ENCODE assay signal across 8 mouse cellular contexts in genomic region chr11:82780134-82780533, GRCm38 (mm10). TPM values are rescaled to one million over a fixed set of nuclear protein-coding genes. Genes with fewer than 3 reads are reported as not detected.
DNase-seq lines count a peak whose midpoint lies in the region; ATAC-seq and TF ChIP-seq lines count a peak whose summit lies in the region.

No protein-coding gene starts in this region.

- no peaks in the 10 kb centered on the region for H3K27me3 ChIP-seq in kidney, postnatal 0 days (ENCODE audit: insufficient read depth, low read length)
- H3K27me3 ChIP-seq in embryonic facial prominence, embryonic 10.5 days (replicated peaks; ENCODE audit: low read depth, poor library complexity, severe bottlenecking), result no peaks in the 10 kb centered on the region
- H3K27me3 ChIP-seq in intestine, embryonic 14.5 days (replicated peaks; ENCODE audit: control insufficient read depth, insufficient read depth, low read length), result no peaks in the 10 kb centered on the region

- peaks cover 6% of the 10 kb centered on the region; the same call in 1 of the 2 replicates for H3K36me3 ChIP-seq in kidney, postnatal 0 days (ENCODE audit: insufficient read depth, low read length)
- peaks cover 21% of the 10 kb centered on the region for H3K36me3 ChIP-seq in embryonic facial prominence, embryonic 10.5 days (replicated peaks)
- peaks cover 18% of the 10 kb centered on the region for H3K36me3 ChIP-seq in intestine, embryonic 14.5 days (ENCODE audit: control insufficient read depth, insufficient read depth, low read length)

- peak; percentile 0 for DNase-seq in kidney, postnatal 0 days (ENCODE audit: low spot score)
- no peak for DNase-seq in kidney, adult 18-20 months
- no peak for DNase-seq in embryonic facial prominence, embryonic 10.5 days (ENCODE audit: low spot score)
- DNase-seq in intestine, embryonic 14.5 days (ENCODE audit: low spot score), result no peak
- DNase-seq in naive thymus-derived CD4-positive, alpha-beta T cell, adult 2 months (ENCODE audit: low read depth), result peak; percentile 26
- no peak for DNase-seq in left cerebral cortex, adult 9 months (ENCODE audit: low spot score in 2 of 2)
- DNase-seq in thymus, postnatal 0 days (ENCODE audit: low spot score), result no peak
- no peak for DNase-seq in thymus, postnatal 4 days

- H3K9me3 ChIP-seq in kidney, postnatal 0 days (replicated peaks; ENCODE audit: low read length), result no peaks in the 10 kb centered on the region
- no peaks in the 10 kb centered on the region for H3K9me3 ChIP-seq in embryonic facial prominence, embryonic 10.5 days
- H3K9me3 ChIP-seq in intestine, embryonic 14.5 days (ENCODE audit: control insufficient read depth, low read length), result no peaks in the 10 kb centered on the region

- WGBS in kidney, postnatal 0 days, result 36% methylated on average over 5 of the region's 5 CpGs
- WGBS in embryonic facial prominence, embryonic 10.5 days, result 59% methylated on average over 5 of the region's 5 CpGs
- 48% methylated on average over 5 of the region's 5 CpGs for WGBS in intestine, embryonic 14.5 days

- TF ChIP-seq CTCF in kidney, postnatal 0 days (IDR thresholded peaks at IDR 0.05; ENCODE audit: low read depth), result no peak

- H3K4me1 ChIP-seq in kidney, postnatal 0 days (replicated peaks; ENCODE audit: insufficient read depth, low read length), result 0 out of 2 replicates have a peak, but pooled peaks cover 5% of the 10 kb centered on the region
- H3K4me1 ChIP-seq in embryonic facial prominence, embryonic 10.5 days, result peaks cover 21% of the 10 kb centered on the region
- H3K4me1 ChIP-seq in intestine, embryonic 14.5 days (replicated peaks; ENCODE audit: control insufficient read depth, insufficient read depth, low read length), result peaks cover 17% of the 10 kb centered on the region

- peak overlapping the region; percentile 97 for H3K9ac ChIP-seq in kidney, postnatal 0 days (ENCODE audit: low read depth, low read length)
- peak overlapping the region; percentile 98 for H3K9ac ChIP-seq in intestine, embryonic 14.5 days (ENCODE audit: low read length)

- H3K4me2 ChIP-seq in kidney, postnatal 0 days (ENCODE audit: low read length), result peak overlapping the region; percentile 70
- H3K4me2 ChIP-seq in intestine, embryonic 14.5 days (ENCODE audit: low read length), result peak overlapping the region; percentile 56

- 0 out of 2 replicates have a peak overlapping the region, but pooled peaks have one; percentile 94 for H3K27ac ChIP-seq in kidney, postnatal 0 days
- H3K27ac ChIP-seq in embryonic facial prominence, embryonic 10.5 days (replicated peaks), result peak overlapping the region; percentile 98
- H3K27ac ChIP-seq in intestine, embryonic 14.5 days (ENCODE audit: low read depth), result no peak overlapping the region

- peak overlapping the region; percentile 97 for H3K4me3 ChIP-seq in kidney, postnatal 0 days (replicated peaks; ENCODE audit: low read depth, low read length)
- peak overlapping the region; percentile 95 for H3K4me3 ChIP-seq in embryonic facial prominence, embryonic 10.5 days
- H3K4me3 ChIP-seq in intestine, embryonic 14.5 days (ENCODE audit: low read depth, low read length), result peak overlapping the region; percentile 80

- ATAC-seq in kidney, postnatal 0 days (replicated peaks; ENCODE audit: low FRiP score, low read depth), result no peak
- no peak for ATAC-seq in intestine, embryonic 14.5 days (replicated peaks; ENCODE audit: low FRiP score, low TSS enrichment, low read depth)

RNA-seq across cellular contexts. Expression of gene Lig3, which starts 0.8 kb away (rescaled TPM):
- 23.0 and 23.9 TPM in 2 replicates for polyA plus RNA-seq in kidney, postnatal 0 days (2015; fragmentation: Nextera tagmentation; extraction: Ambion mirVana)
- 43.8 and 48.7 TPM in 2 replicates for polyA plus RNA-seq in embryonic facial prominence, embryonic 10.5 days (2016; fragmentation: Nextera tagmentation; extraction: Ambion mirVana)
- polyA plus RNA-seq in intestine, embryonic 14.5 days (2014; fragmentation: Nextera tagmentation; extraction: Ambion mirVana), result 37.4 and 37.6 TPM in 2 replicates
- polyA plus RNA-seq in thymus, postnatal 0 days (2015; fragmentation: Nextera tagmentation; extraction: Ambion mirVana), result 19.8 and 21.5 TPM in 2 replicates

RNA-seq across cellular contexts. Expression of gene Zfp830, which starts 16.0 kb away (rescaled TPM):
- polyA plus RNA-seq in kidney, postnatal 0 days (2015; fragmentation: Nextera tagmentation; extraction: Ambion mirVana), result 35.6 and 38.1 TPM in 2 replicates
- polyA plus RNA-seq in embryonic facial prominence, embryonic 10.5 days (2016; fragmentation: Nextera tagmentation; extraction: Ambion mirVana), result 38.8 and 39.5 TPM in 2 replicates
- polyA plus RNA-seq in intestine, embryonic 14.5 days (2014; fragmentation: Nextera tagmentation; extraction: Ambion mirVana), result 31.4 and 36.7 TPM in 2 replicates
- polyA plus RNA-seq in thymus, postnatal 0 days (2015; fragmentation: Nextera tagmentation; extraction: Ambion mirVana), result 38.1 and 39.5 TPM in 2 replicates

RNA-seq across cellular contexts. Expression of gene Cct6b, which starts 16.0 kb away (rescaled TPM):
- polyA plus RNA-seq in kidney, postnatal 0 days (2015; fragmentation: Nextera tagmentation; extraction: Ambion mirVana), result 0.42 and 0.46 TPM in 2 replicates
- 0.19 and 0.47 TPM in 2 replicates for polyA plus RNA-seq in embryonic facial prominence, embryonic 10.5 days (2016; fragmentation: Nextera tagmentation; extraction: Ambion mirVana)
- 0.19 and 0.28 TPM in 2 replicates for polyA plus RNA-seq in intestine, embryonic 14.5 days (2014; fragmentation: Nextera tagmentation; extraction: Ambion mirVana)
- polyA plus RNA-seq in thymus, postnatal 0 days (2015; fragmentation: Nextera tagmentation; extraction: Ambion mirVana), result 0.51 and 0.76 TPM in 2 replicates

Comparison
In these comparisons a context has a peak if more than half of its experiments do, and no peak if none do; other contexts are left out.
1. DNase-seq: peak in kidney, postnatal 0 days (single experiment) and naive thymus-derived CD4-positive, alpha-beta T cell, adult 2 months (single experiment); none in kidney, adult 18-20 months (single experiment), embryonic facial prominence, embryonic 10.5 days (single experiment), intestine, embryonic 14.5 days (single experiment), left cerebral cortex, adult 9 months (0 of 2), thymus, postnatal 0 days (single experiment) and thymus, postnatal 4 days (single experiment).
2. Peak in every context shown above with its lines, with median percentiles within 50 percentile points of each other: H3K4me3 ChIP-seq.